Mouse (Mus musculus) CD4-positive, CD25-positive, alpha-beta regulatory T cell, adult 2 months (primary cell): ENCODE data around the gene Adra1b.

Source experiments
- DNase-seq: peaks from one replicate; pipeline ENCODE4 v3.0.0-alpha.2; 2012; ENCODE audit warnings: low read depth, low spot score

Adra1b gene

GRCm38 (mm10) chr11:43728737-43729301, 172.2 kb downstream of the Adra1b start:
- DNase-seq = peak; percentile 24

GRCm38 (mm10) chr11:43727796-43728195, 173.2 kb downstream of the Adra1b start:
- DNase-seq = no peak
